Mouse (Mus musculus) ES-Bruce4 (cell line): Measurements from ENCODE around the gene Ptprb.

Experiments used
- CTCF ChIP-seq: IDR thresholded peaks from one replicate; pipeline ENCODE4 v1.8.1; 2011; ENCODE audit warnings: low read depth, low read length
- EP300 ChIP-seq: IDR thresholded peaks from 2 replicates; pipeline ENCODE4 v1.6.1; 2011; ENCODE audit warnings: low read depth, low read length; ENCODE audit not compliant: insufficient read depth
- POLR2A ChIP-seq: IDR thresholded peaks from one replicate; pipeline ENCODE4 v1.8.1; 2011; ENCODE audit warnings: low read length; ENCODE audit not compliant: insufficient read depth

- TF ChIP-seq POLR2A (no peak), CTCF (no peak), EP300 (no peak)
These were observed 29.0 kb downstream of the Ptprb start for GRCm38 (mm10) chr10:116304355-116304754.
